Mouse (Mus musculus) embryonic fibroblast, embryonic 13.5 days (primary cell): ENCODE measurements around the gene Gas2.

Experiments used
- CTCF ChIP-seq: IDR thresholded peaks from 2 replicates; pipeline ENCODE4 v1.5.1; 2011; ENCODE audit warnings: mild to moderate bottlenecking, control low read depth, low read length, moderate library complexity, borderline replicate concordance; ENCODE audit not compliant: insufficient read depth
- POLR2A ChIP-seq: IDR thresholded peaks from 2 replicates; pipeline ENCODE4 v1.6.1; 2011; ENCODE audit warnings: low read depth, mild to moderate bottlenecking, control low read depth, low read length, moderate library complexity

DNA sequence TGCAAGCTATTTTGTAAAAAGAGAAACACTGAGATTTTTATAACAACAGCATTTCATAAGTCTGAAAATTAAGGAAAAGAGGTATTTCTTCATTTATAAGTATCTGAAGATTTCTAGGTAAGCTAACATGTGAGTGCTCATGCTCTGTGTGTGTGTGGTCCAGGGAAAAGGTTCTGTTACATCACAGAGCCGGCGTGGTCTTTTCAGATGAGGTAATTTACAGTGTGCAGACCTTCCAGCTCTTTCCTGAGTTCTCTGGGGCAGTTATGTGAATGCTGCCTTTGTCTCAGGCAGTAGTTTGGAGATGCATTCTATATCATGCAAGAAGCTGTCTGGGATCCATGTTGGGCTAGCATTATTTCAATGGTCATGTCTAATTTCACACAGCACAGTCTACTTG, 52.3 kb downstream of the Gas2 start:
- TF ChIP-seq POLR2A (no peak), CTCF (no peak)
